In genomic region chr11:8637469-8638447, GRCm38 (mm10) we compare ENCODE assay signal across 26 mouse cellular contexts. TPM values are rescaled to one million over a fixed set of nuclear protein-coding genes. Genes with fewer than 3 reads are reported as not detected.
DNase-seq lines count a peak whose midpoint lies in the region; ATAC-seq and TF ChIP-seq lines count a peak whose summit lies in the region.
"Had no signal": no experiment of that assay in that cellular context is flagged by ENCODE, and none has a peak within 500 bp of the region (broad histone marks: within the 10 kb centered on the region; RNA-seq: fewer than 3 reads in every experiment).

No protein-coding gene starts in this region.

- no peaks in the 10 kb centered on the region for H3K9me3 ChIP-seq in heart, embryonic 13.5 days
- H3K9me3 ChIP-seq in heart, embryonic 12.5 days (replicated peaks): no peaks in the 10 kb centered on the region
- no peaks in the 10 kb centered on the region for H3K9me3 ChIP-seq in E14TG2a.4 (ENCODE audit: low read length)
- H3K9me3 ChIP-seq in liver, embryonic 15.5 days (replicated peaks): no peaks in the 10 kb centered on the region
- H3K9me3 ChIP-seq in lung, postnatal 0 days (ENCODE audit: low read length): no peaks in the 10 kb centered on the region
- H3K9me3 ChIP-seq: embryonic facial prominence, embryonic 10.5 days; forebrain, embryonic 10.5 days; heart, embryonic 10.5 days; kidney, embryonic 15.5 days; megakaryocyte, embryonic 14.5 days; neural tube, embryonic 12.5 days had no signal

- 0 out of 2 replicates have a peak overlapping the region, but pooled peaks have one; percentile 71 for H3K27ac ChIP-seq in heart, embryonic 13.5 days (replicated peaks)
- no peak overlapping the region for H3K27ac ChIP-seq in heart, embryonic 12.5 days (ENCODE audit: poor library complexity, severe bottlenecking)
- H3K27ac ChIP-seq in liver, embryonic 15.5 days (replicated peaks): no peak overlapping the region
- no peak overlapping the region for H3K27ac ChIP-seq in lung, postnatal 0 days (ENCODE audit: low read length)
- H3K27ac ChIP-seq: embryonic facial prominence, embryonic 10.5 days; forebrain, embryonic 10.5 days; gastrocnemius, adult 2 months; kidney, embryonic 15.5 days; neural tube, embryonic 12.5 days had no signal

- TF ChIP-seq CTCF in E14TG2a.4 (conservative IDR thresholded peaks at IDR 0.05; ENCODE audit: low read length): no peak
- TF ChIP-seq CTCF in lung, postnatal 0 days (IDR thresholded peaks at IDR 0.05): no peak

- no peak overlapping the region for H3K9ac ChIP-seq in heart, embryonic 13.5 days
- H3K9ac ChIP-seq in heart, embryonic 12.5 days: no peak overlapping the region
- H3K9ac ChIP-seq in liver, embryonic 15.5 days: no peak overlapping the region
- no peak overlapping the region for H3K9ac ChIP-seq in lung, postnatal 0 days (replicated peaks; ENCODE audit: low read depth)
- H3K9ac ChIP-seq: kidney, embryonic 15.5 days; neural tube, embryonic 12.5 days had no signal

- no peak for ATAC-seq in heart, embryonic 13.5 days (ENCODE audit: extremely low read depth, insufficient number of reproducible peaks, low FRiP score, low TSS enrichment)
- ATAC-seq in heart, embryonic 12.5 days (ENCODE audit: insufficient number of reproducible peaks, low FRiP score): no peak
- peak; percentile 69 for ATAC-seq in liver, embryonic 15.5 days (ENCODE audit: insufficient read depth)
- ATAC-seq in lung, postnatal 0 days: no peak
- ATAC-seq: CD4-positive, CD25-positive, alpha-beta regulatory T cell, adult 4 months had no signal

- 54% methylated on average over 10 of the region's 10 CpGs for WGBS in heart, embryonic 13.5 days
- 52% methylated on average over 10 of the region's 10 CpGs for WGBS in heart, embryonic 12.5 days
- 21% methylated on average over 10 of the region's 10 CpGs for WGBS in liver, embryonic 15.5 days (ENCODE audit: insufficient replicate concordance)
- WGBS in lung, postnatal 0 days: 69% methylated on average over 10 of the region's 10 CpGs

- no peak for TF ChIP-seq EP300 in lung, postnatal 0 days (IDR thresholded peaks at IDR 0.05)

- no peak overlapping the region for H3K4me3 ChIP-seq in heart, embryonic 13.5 days
- no peak overlapping the region for H3K4me3 ChIP-seq in heart, embryonic 12.5 days
- peak overlapping the region; percentile 37 for H3K4me3 ChIP-seq in E14TG2a.4 (replicated peaks; ENCODE audit: low read length)
- no peak overlapping the region for H3K4me3 ChIP-seq in liver, embryonic 15.5 days (replicated peaks)
- H3K4me3 ChIP-seq in lung, postnatal 0 days (ENCODE audit: low read depth, low read length): no peak overlapping the region
- H3K4me3 ChIP-seq: embryonic facial prominence, embryonic 10.5 days; forebrain, embryonic 10.5 days; gastrocnemius, adult 2 months; heart, embryonic 10.5 days; kidney, embryonic 15.5 days; megakaryocyte, embryonic 14.5 days; neural tube, embryonic 12.5 days had no signal

- no peaks in the 10 kb centered on the region for H3K36me3 ChIP-seq in heart, embryonic 13.5 days
- no peaks in the 10 kb centered on the region for H3K36me3 ChIP-seq in heart, embryonic 12.5 days
- peaks cover 6% of the 10 kb centered on the region for H3K36me3 ChIP-seq in E14TG2a.4 (ENCODE audit: insufficient read depth, low read length)
- no peaks in the 10 kb centered on the region for H3K36me3 ChIP-seq in liver, embryonic 15.5 days (replicated peaks)
- no peaks in the 10 kb centered on the region for H3K36me3 ChIP-seq in lung, postnatal 0 days (ENCODE audit: insufficient read depth, low read length)
- H3K36me3 ChIP-seq: forebrain, embryonic 10.5 days; heart, embryonic 10.5 days; kidney, embryonic 15.5 days; neural tube, embryonic 12.5 days had no signal

- no peaks in the 10 kb centered on the region for H3K27me3 ChIP-seq in heart, embryonic 13.5 days (replicated peaks)
- H3K27me3 ChIP-seq in heart, embryonic 12.5 days (replicated peaks): no peaks in the 10 kb centered on the region
- H3K27me3 ChIP-seq in E14TG2a.4 (ENCODE audit: insufficient read depth, low read length): no peaks in the 10 kb centered on the region
- no peaks in the 10 kb centered on the region for H3K27me3 ChIP-seq in liver, embryonic 15.5 days
- H3K27me3 ChIP-seq in lung, postnatal 0 days (replicated peaks; ENCODE audit: insufficient read depth, low read length): no peaks in the 10 kb centered on the region
- H3K27me3 ChIP-seq: kidney, embryonic 15.5 days; neural tube, embryonic 12.5 days had no signal

- no peak overlapping the region for H3K4me2 ChIP-seq in heart, embryonic 13.5 days
- no peak overlapping the region for H3K4me2 ChIP-seq in heart, embryonic 12.5 days
- no peak overlapping the region for H3K4me2 ChIP-seq in liver, embryonic 15.5 days
- H3K4me2 ChIP-seq in lung, postnatal 0 days (replicated peaks; ENCODE audit: low read depth, low read length): no peak overlapping the region
- H3K4me2 ChIP-seq: kidney, embryonic 15.5 days; neural tube, embryonic 12.5 days had no signal

- peaks cover 70% of the 10 kb centered on the region for H3K4me1 ChIP-seq in heart, embryonic 13.5 days
- peaks cover 60% of the 10 kb centered on the region for H3K4me1 ChIP-seq in heart, embryonic 12.5 days (replicated peaks)
- peaks cover 94% of the 10 kb centered on the region for H3K4me1 ChIP-seq in E14TG2a.4 (replicated peaks; ENCODE audit: low read depth, low read length)
- H3K4me1 ChIP-seq in liver, embryonic 15.5 days (replicated peaks): peaks cover 59% of the 10 kb centered on the region
- H3K4me1 ChIP-seq in lung, postnatal 0 days (ENCODE audit: insufficient read depth, low read depth, low read length): peaks cover 3% of the 10 kb centered on the region; the same call in 1 of the 2 replicates
- H3K4me1 ChIP-seq: megakaryocyte, embryonic 14.5 days had no signal

- peak; percentile 56 for DNase-seq in R1 (ENCODE audit: low read depth, low spot score)
- no peak for DNase-seq in lung, postnatal 0 days (ENCODE audit: low spot score)
- no peak for DNase-seq in right cerebral cortex, postnatal 4 days
- DNase-seq: adrenal gland, postnatal 10 days; cerebellum, adult 8-10 months; gastrocnemius, adult 2 months; heart, postnatal 10 days; kidney, adult 11 months; kidney, postnatal 4 days; lung, adult 18-20 months; lung, postnatal 14 days; midbrain, embryonic 14.5 days; right cerebral cortex, postnatal 14 days; spleen, adult 18-20 months; thymus, postnatal 14 days had no signal

RNA-seq across cellular contexts. Expression of gene Tns3, which starts 26.6 kb away (rescaled TPM):
- 14.5 and 15.2 TPM in 2 replicates for polyA plus RNA-seq in heart, embryonic 13.5 days (2015; fragmentation: Nextera tagmentation; extraction: Ambion mirVana)
- 16.7 and 17.6 TPM in 2 replicates for polyA plus RNA-seq in heart, embryonic 12.5 days (2016; fragmentation: Nextera tagmentation; extraction: Ambion mirVana)
- 3.4 and 3.8 TPM in 2 replicates for polyA plus RNA-seq in liver, embryonic 15.5 days (2015; fragmentation: Nextera tagmentation; extraction: Ambion mirVana)
- polyA plus RNA-seq in lung, postnatal 0 days (2015; fragmentation: Nextera tagmentation; extraction: Ambion mirVana): 34.9 and 37.5 TPM in 2 replicates
